Mouse (Mus musculus) MEL (cell line): ENCODE measurements around the gene Cd47. TPM values are rescaled to one million over a fixed set of nuclear protein-coding genes. Genes with fewer than 3 reads are reported as not detected.

Experiments
- DNase-seq: peaks from one replicate; pipeline ENCODE4 v3.0.0; 2011; ENCODE audit warnings: low read depth, low spot score
- H3K27ac ChIP-seq: 2 replicates; pipeline ENCODE4 v1.5.1; 2012; ENCODE audit warnings: low read depth, mild to moderate bottlenecking, control low read depth, low read length, moderate library complexity; ENCODE audit not compliant: control insufficient read depth
- H3K27me3 ChIP-seq, 2 experiments: fragments of 150-350 bp in 1 of 2; sonication (generic) in 1 of 2; 2 replicates each; pipeline ENCODE4 v1.6.1; 2012; ENCODE audit warnings: low read length in 2 of 2, mild to moderate bottlenecking in 2 of 2, improper control_type of control experiment in 1 of 2, moderate library complexity in 1 of 2; ENCODE audit not compliant: insufficient read depth in 2 of 2, control insufficient read depth in 1 of 2
- H3K36me3 ChIP-seq, 2 experiments: 2 replicates each; pipeline ENCODE4 v1.6.1; 2012 to 2014; ENCODE audit warnings: low read length in 2 of 2, improper control_type of control experiment in 1 of 2, inconsistent platforms in 1 of 2, mild to moderate bottlenecking in 1 of 2; ENCODE audit not compliant: insufficient read depth in 2 of 2, control insufficient read depth in 1 of 2
- H3K4me1 ChIP-seq, 2 experiments: fragments of 150-350 bp in 1 of 2; sonication (generic) in 1 of 2; 2 replicates each; pipeline ENCODE4 v1.6.1; 2012; ENCODE audit warnings: low read length in 2 of 2, improper control_type of control experiment in 1 of 2, mild to moderate bottlenecking in 1 of 2; ENCODE audit not compliant: insufficient read depth in 2 of 2, control insufficient read depth in 1 of 2
- H3K4me3 ChIP-seq, 2 experiments: fragments of 150-350 bp in 1 of 2; sonication (generic) in 1 of 2; 2 replicates each; pipeline ENCODE4 v1.5.1; 2012; ENCODE audit warnings: low read depth in 2 of 2, low read length in 2 of 2, mild to moderate bottlenecking in 2 of 2, moderate library complexity in 2 of 2, control low read depth in 1 of 2, improper control_type of control experiment in 1 of 2; ENCODE audit not compliant: control insufficient read depth in 1 of 2, insufficient read depth in 1 of 2
- H3K79me2 ChIP-seq: 2 replicates; pipeline ENCODE4 v1.6.1; 2012; ENCODE audit warnings: mild to moderate bottlenecking, low read length, moderate library complexity; ENCODE audit not compliant: control insufficient read depth, poor library complexity, insufficient read depth
- H3K9ac ChIP-seq: 2 replicates; pipeline ENCODE4 v1.6.1; 2012; ENCODE audit warnings: low read depth, mild to moderate bottlenecking, control low read depth, low read length, moderate library complexity; ENCODE audit not compliant: control insufficient read depth, poor library complexity, severe bottlenecking
- H3K9me3 ChIP-seq: fragments of 150-350 bp; sonication (generic); replicated peaks from 2 replicates; pipeline ENCODE4 v1.6.1; 2012; ENCODE audit warnings: mild to moderate bottlenecking, low read length, improper control_type of control experiment, moderate library complexity; ENCODE audit not compliant: insufficient read depth
- CHD1 ChIP-seq: IDR thresholded peaks from 2 replicates; pipeline ENCODE4 v1.6.1; 2012; ENCODE audit warnings: low read depth, mild to moderate bottlenecking, inconsistent platforms, low read length, improper control_type of control experiment
- CHD2 ChIP-seq: IDR thresholded peaks from 2 replicates; pipeline ENCODE4 v1.6.1; 2011; ENCODE audit warnings: low read length, improper control_type of control experiment
- GATA1 ChIP-seq: IDR thresholded peaks from 2 replicates; pipeline ENCODE4 v1.6.1; 2011; ENCODE audit warnings: low read depth, low read length, improper control_type of control experiment
- MAX ChIP-seq: IDR thresholded peaks from 2 replicates; pipeline ENCODE4 v1.6.1; 2011; ENCODE audit warnings: low read length, improper control_type of control experiment
- MEF2A ChIP-seq: IDR thresholded peaks from 2 replicates; pipeline ENCODE4 v1.6.1; 2014; ENCODE audit warnings: low read depth, mild to moderate bottlenecking, inconsistent platforms, low read length, improper control_type of control experiment; ENCODE audit not compliant: poor library complexity, insufficient replicate concordance, severe bottlenecking; ENCODE audit errors: extremely low read depth
- MYC ChIP-seq: IDR thresholded peaks from 2 replicates; pipeline ENCODE4 v1.6.1; 2011; ENCODE audit warnings: low read depth, mild to moderate bottlenecking, low read length, improper control_type of control experiment, moderate library complexity
- NRF1 ChIP-seq: IDR thresholded peaks from 2 replicates; pipeline ENCODE4 v1.6.1; 2014; ENCODE audit warnings: low read depth, mild to moderate bottlenecking, inconsistent platforms, low read length, improper control_type of control experiment, moderate library complexity; ENCODE audit not compliant: poor library complexity, insufficient read depth, severe bottlenecking
- POLR2A ChIP-seq, 2 experiments: IDR thresholded peaks; 2 replicates each; pipeline ENCODE4 v1.6.1; 2011 to 2012; ENCODE audit warnings: low read length in 2 of 2, mild to moderate bottlenecking in 2 of 2, control low read depth in 1 of 2, improper control_type of control experiment in 1 of 2, low read depth in 1 of 2, moderate library complexity in 1 of 2; ENCODE audit not compliant: control insufficient read depth in 1 of 2, insufficient read depth in 1 of 2, poor library complexity in 1 of 2
- POLR2AphosphoS5 ChIP-seq: IDR thresholded peaks from 2 replicates; pipeline ENCODE4 v1.6.1; 2012; ENCODE audit warnings: low read depth, borderline replicate concordance, mild to moderate bottlenecking, inconsistent platforms, low read length, moderate library complexity, mixed read lengths
- RAD21 ChIP-seq: IDR thresholded peaks from 2 replicates; pipeline ENCODE4 v1.6.1; 2011; ENCODE audit warnings: mild to moderate bottlenecking, low read depth, low read length, improper control_type of control experiment
- SIN3A ChIP-seq: IDR thresholded peaks from 2 replicates; pipeline ENCODE4 v1.6.1; 2012; ENCODE audit warnings: low read length, improper control_type of control experiment, inconsistent platforms
- TBP ChIP-seq: IDR thresholded peaks from 2 replicates; pipeline ENCODE4 v1.8.0; 2011; ENCODE audit warnings: low read depth, low read length, improper control_type of control experiment
- TCF12 ChIP-seq: IDR thresholded peaks from 2 replicates; pipeline ENCODE4 v1.6.1; 2014; ENCODE audit warnings: low read depth, mild to moderate bottlenecking, inconsistent platforms, low read length, improper control_type of control experiment, moderate library complexity
- UBTF ChIP-seq: IDR thresholded peaks from 2 replicates; pipeline ENCODE4 v1.6.1; 2012; ENCODE audit warnings: low read depth, mild to moderate bottlenecking, inconsistent platforms, low read length, improper control_type of control experiment, moderate library complexity, borderline replicate concordance; ENCODE audit not compliant: insufficient read depth
- USF1 ChIP-seq: IDR thresholded peaks from 2 replicates; pipeline ENCODE4 v1.6.1; 2014; ENCODE audit warnings: low read depth, mild to moderate bottlenecking, inconsistent platforms, low read length, improper control_type of control experiment, moderate library complexity
- ZC3H11A ChIP-seq: IDR thresholded peaks from 2 replicates; pipeline ENCODE4 v1.6.1; 2012; ENCODE audit warnings: low read depth, mild to moderate bottlenecking, inconsistent platforms, low read length, improper control_type of control experiment
- polyA plus RNA-seq, 2 experiments: library from polyadenylated mRNA; stranded (reverse) in 1 of 2; unstranded in 1 of 2; fragments of >175 nt in 1 of 2; fragments of >200 nt in 1 of 2; gene quantifications; 2 replicates each; pipeline versions ENCODE4 v1.2.1 to v1.2.4; 2012; ENCODE audit warnings: low replicate concordance in 2 of 2, low read depth in 1 of 2; ENCODE audit not compliant: insufficient read length in 2 of 2, insufficient read depth in 1 of 2, missing spikeins in 1 of 2
- total RNA-seq: library from RNA; depleted of rRNA; stranded (reverse); fragments of 300-350 nt; gene quantifications from 2 replicates; pipeline ENCODE4 v1.2.3, GENCODE M21; 2012

Gene Cd47
- total and polyA plus RNA-seq, 3 experiments, result 45.9 to 57.5 (median 51.7) TPM

DNA sequence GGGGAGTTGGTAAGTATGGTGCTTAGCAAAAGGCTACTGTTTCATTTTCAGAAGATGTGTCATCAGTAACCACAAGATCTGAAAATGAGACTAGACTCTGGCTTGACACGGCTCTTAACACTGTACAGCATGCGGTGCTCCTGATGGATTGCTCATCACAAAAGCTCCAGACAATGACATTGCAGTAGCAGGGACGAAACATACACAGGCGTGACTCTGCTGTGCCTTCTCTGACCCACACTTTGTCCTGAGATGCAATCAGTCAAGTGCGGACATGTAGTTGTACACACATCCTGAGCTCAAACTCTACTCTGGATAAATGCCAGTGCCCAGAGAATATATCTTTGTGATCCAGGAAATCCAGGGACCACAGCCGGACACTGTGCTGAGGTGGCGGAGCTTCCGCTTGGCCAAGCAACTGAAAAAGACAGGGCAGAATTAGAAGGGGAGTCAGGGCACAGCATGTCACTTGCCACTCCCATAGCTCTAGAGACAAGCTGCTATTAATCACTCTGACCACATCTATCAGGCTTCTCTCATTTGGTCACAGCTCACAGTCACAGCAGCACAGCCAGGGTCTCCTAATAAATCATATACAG is 151.7 kb downstream of the Cd47 start:
- Histone ChIP-seq H3K27me3 (no peaks in the 10 kb centered on the region), H3K9me3 (no peaks in the 10 kb centered on the region), H3K9ac (no peak overlapping the region), H3K4me1 (no peaks in the 10 kb centered on the region), H3K4me3 (no peak overlapping the region), H3K36me3 (no peaks in the 10 kb centered on the region), H3K27ac (no peak overlapping the region), H3K79me2 (no peaks in the 10 kb centered on the region)
- TF ChIP-seq NRF1, result no peak
- no peak for TF ChIP-seq UBTF
- no peak for TF ChIP-seq POLR2A (IDR thresholded peaks at IDR 0.05; ENCODE audit: control insufficient read depth in 1 of 2, insufficient read depth in 1 of 2, low read depth in 1 of 2, low read length in 2 of 2, poor library complexity in 1 of 2)
- no peak for TF ChIP-seq CHD1
- no peak for TF ChIP-seq TCF12
- DNase-seq, result no peak

DNA sequence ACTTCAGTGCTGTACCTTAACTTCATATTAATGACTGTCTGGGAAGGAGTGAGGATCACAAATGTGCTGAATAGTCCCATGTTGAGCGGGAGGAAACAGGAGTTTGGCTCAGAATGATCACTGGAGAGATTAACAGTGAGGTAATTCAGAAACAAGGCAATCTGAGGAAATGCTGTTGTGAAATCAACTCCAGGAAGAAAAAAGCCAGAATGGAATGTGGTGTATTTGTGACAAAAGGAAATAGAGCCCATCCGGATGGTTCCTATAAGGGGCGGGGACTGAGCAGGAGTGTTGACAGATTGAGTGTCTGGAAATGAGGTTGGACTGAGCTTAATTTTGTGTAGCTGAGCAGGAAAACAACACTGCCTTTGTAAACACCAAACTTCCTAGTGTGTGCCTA is 153.5 kb downstream of the Cd47 start:
- H3K4me1 ChIP-seq, result no peaks in the 10 kb centered on the region
- no peaks in the 10 kb centered on the region for H3K36me3 ChIP-seq
- no peaks in the 10 kb centered on the region for H3K9me3 ChIP-seq
- TF ChIP-seq MAX (no peak), CHD2 (no peak), SIN3A (no peak), ZC3H11A (no peak), MEF2A (no peak), RAD21 (no peak)
- no peak overlapping the region for H3K9ac ChIP-seq
- H3K27ac ChIP-seq, result no peak overlapping the region
- H3K27me3 ChIP-seq, result no peaks in the 10 kb centered on the region
- H3K4me3 ChIP-seq, result no peak overlapping the region
- no peak for DNase-seq
- H3K79me2 ChIP-seq, result no peaks in the 10 kb centered on the region

DNA sequence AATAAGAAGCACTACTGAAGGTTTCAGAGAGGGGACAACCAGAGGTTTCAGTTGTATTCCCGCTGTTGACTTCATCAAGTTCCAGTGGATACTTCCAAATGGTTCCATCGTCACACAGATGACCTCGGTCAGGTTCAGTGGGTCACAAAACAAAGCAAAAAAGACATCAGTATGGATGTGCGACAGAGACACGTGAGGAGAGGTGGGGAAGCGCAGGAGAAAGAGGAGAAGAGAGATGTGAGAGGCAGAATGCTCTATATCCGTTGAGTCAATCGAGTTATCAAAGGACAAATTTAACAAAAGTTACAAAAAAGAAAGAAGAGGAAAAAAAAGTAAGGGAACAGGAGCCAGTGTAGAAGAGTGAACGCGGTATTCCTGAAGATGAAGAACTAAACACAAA is 154.6 kb downstream of the Cd47 start:
- no peaks in the 10 kb centered on the region for H3K4me1 ChIP-seq
- TF ChIP-seq TBP (no peak), MYC (no peak), RAD21 (no peak), GATA1 (no peak), NRF1 (no peak), POLR2AphosphoS5 (no peak), USF1 (no peak)
- DNase-seq, result no peak
- H3K9ac ChIP-seq, result no peak overlapping the region
- no peaks in the 10 kb centered on the region for H3K9me3 ChIP-seq
- no peaks in the 10 kb centered on the region for H3K36me3 ChIP-seq
- no peaks in the 10 kb centered on the region for H3K79me2 ChIP-seq
- H3K4me3 ChIP-seq, result no peak overlapping the region
- no peaks in the 10 kb centered on the region for H3K27me3 ChIP-seq
- H3K27ac ChIP-seq, result no peak overlapping the region
